Mouse (Mus musculus): ENCODE measurements around the gene Rab3d.

DNA sequence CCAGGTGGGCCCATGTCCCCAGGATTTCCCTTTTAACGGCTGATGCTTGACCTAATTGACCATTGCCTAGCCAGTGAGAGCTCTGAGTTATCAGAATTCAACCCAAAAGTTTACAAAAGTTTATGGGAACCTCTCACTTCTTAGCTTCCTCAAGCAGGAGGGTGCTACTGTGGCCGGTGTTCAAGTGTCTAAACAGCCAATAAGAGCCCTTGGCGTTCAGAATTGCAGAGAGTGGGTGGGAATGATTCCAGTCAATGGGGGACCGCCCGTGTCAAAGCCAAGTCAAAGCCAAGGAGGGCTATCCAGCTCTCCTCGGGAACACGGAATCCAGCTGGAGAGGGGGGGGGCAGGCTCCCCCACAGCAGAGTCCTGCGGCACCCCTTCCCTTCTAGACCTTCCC lies 30.2 kb upstream of the Rab3d start:
- no peak for TF ChIP-seq EP300 (IDR thresholded peaks at IDR 0.05; ENCODE audit: insufficient read depth, low read depth, low read length)
- TF ChIP-seq POLR2A (IDR thresholded peaks at IDR 0.05; ENCODE audit: insufficient read depth, low read length): no peak
- TF ChIP-seq CTCF (IDR thresholded peaks at IDR 0.05; ENCODE audit: low read depth, low read length): no peak
